Mouse (Mus musculus) neural tube, embryonic 14.5 days (tissue): ENCODE results near the gene Rab35. TPM values are rescaled to one million over a fixed set of nuclear protein-coding genes. Genes with fewer than 3 reads are reported as not detected.
A peak's percentile ranks its signal among the peaks of the same experiment; 100 is the strongest.

Experiments used
- ATAC-seq: fragments of 200-750 bp; cut with Nextera tagmentation; 2 replicates; pipeline ENCODE4 v1.8.0; 2017; ENCODE audit warnings: low read depth, mild to moderate bottlenecking, moderate TSS enrichment, moderate library complexity
- H3K27ac ChIP-seq: fragments of 300-500 bp; sonication (generic); 2 replicates; pipeline ENCODE4 v1.5.1; 2014; ENCODE audit warnings: low read depth, mild to moderate bottlenecking, control low read depth, low read length, moderate library complexity, mixed read lengths
- H3K27me3 ChIP-seq: fragments of 300-500 bp; sonication (generic); 2 replicates; pipeline ENCODE4 v1.6.1; 2014; ENCODE audit warnings: low read length; ENCODE audit not compliant: control insufficient read depth, insufficient read depth
- H3K36me3 ChIP-seq: fragments of 300-500 bp; sonication (generic); 2 replicates; pipeline ENCODE4 v1.6.1; 2014; ENCODE audit warnings: low read length, mixed read lengths; ENCODE audit not compliant: control insufficient read depth, insufficient read depth
- H3K4me1 ChIP-seq: fragments of 300-500 bp; sonication (generic); 2 replicates; pipeline ENCODE4 v1.6.1; 2014; ENCODE audit warnings: low read length; ENCODE audit not compliant: control insufficient read depth, insufficient read depth
- H3K4me2 ChIP-seq: fragments of 300-500 bp; sonication (generic); 2 replicates; pipeline ENCODE4 v1.6.1; 2014; ENCODE audit warnings: mild to moderate bottlenecking, low read depth, low read length, control low read depth
- H3K4me3 ChIP-seq: fragments of 300-500 bp; sonication (generic); 2 replicates; pipeline ENCODE4 v1.5.1; 2014; ENCODE audit warnings: low read depth, low read length, control low read depth, mixed read lengths
- H3K9ac ChIP-seq: fragments of 300-500 bp; sonication (generic); replicated peaks from 2 replicates; pipeline ENCODE4 v1.6.1; 2014; ENCODE audit warnings: low read depth, mild to moderate bottlenecking, control low read depth, low read length, mixed read lengths
- H3K9me3 ChIP-seq: fragments of 300-500 bp; sonication (generic); 2 replicates; pipeline ENCODE4 v1.6.1; 2016; ENCODE audit warnings: low read length; ENCODE audit not compliant: control insufficient read depth
- WGBS: fragments of 180-500 bp; shearing (Covaris S2); extraction: QIAGEN DNeasy Blood & Tissue Kit; methylation state at CpG from one replicate; pipeline ENCODE4 v1.1.7; 2014; 5-methylcytosine and 5-hydroxymethylcytosine counted together
- polyA plus RNA-seq: library from polyadenylated mRNA; unstranded; fragments of >200 nt; fragmentation: Nextera tagmentation; extraction: Ambion mirVana; gene quantifications from 2 replicates; pipeline ENCODE4 v1.2.1, GENCODE M21; 2014

Rab35 gene
- polyA plus RNA-seq, 1 experiment from 2014 or later, result 23.4 TPM

DNA sequence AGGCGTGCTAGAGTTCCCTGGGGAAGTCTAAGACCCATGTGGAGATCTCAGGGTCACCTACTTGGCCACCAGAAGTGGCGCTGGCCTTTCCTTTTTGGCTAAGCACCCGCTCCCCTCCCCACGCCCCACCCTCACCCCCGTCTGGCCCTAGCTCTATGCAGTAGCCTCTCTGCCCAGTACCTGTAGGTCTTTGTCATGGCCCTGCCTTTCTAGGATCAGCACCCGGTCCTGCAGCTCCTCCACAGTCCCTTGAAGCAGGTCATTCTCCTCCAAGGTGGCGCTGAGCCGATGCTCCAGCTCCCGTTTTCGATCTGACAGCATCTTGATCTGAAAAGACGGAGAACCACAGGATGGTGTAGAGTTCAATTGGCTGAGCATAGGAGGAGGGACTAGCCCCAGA is 38.3 kb downstream of the Rab35 start:
- no peaks in the 10 kb centered on the region for H3K9me3 ChIP-seq
- WGBS, result 92% methylated on average over 11 of the region's 11 CpGs
- H3K27me3 ChIP-seq, result no peaks in the 10 kb centered on the region
- no peak overlapping the region for H3K9ac ChIP-seq
- H3K4me1 ChIP-seq, result peaks cover 4% of the 10 kb centered on the region; the same call in 1 of the 2 replicates
- ATAC-seq, result no peak
- no peak overlapping the region for H3K27ac ChIP-seq
- H3K4me3 ChIP-seq, result no peak overlapping the region
- peaks cover 3% of the 10 kb centered on the region; the same call in 1 of the 2 replicates for H3K36me3 ChIP-seq
- H3K4me2 ChIP-seq, result no peak overlapping the region

DNA sequence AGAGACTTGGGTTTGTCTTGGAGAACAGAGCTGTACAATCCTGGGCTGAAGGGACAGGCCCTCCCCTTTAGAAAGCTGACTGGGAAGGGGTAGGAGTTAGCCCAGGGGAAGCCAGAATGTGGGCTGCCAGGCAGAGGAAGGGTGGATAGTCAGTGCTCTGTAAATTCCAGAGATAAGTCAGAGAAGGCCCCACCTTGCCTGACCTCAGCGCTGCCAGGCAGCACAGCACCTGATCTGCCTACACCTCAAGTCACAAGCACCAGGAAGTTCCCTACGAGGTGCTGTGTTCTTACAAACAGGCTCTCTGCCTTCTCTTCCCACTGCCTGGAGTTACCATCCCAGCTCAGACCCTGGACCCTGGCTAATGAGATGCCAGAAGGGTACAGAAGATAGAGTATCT is 38.7 kb downstream of the Rab35 start:
- no peak for ATAC-seq
- Histone ChIP-seq H3K4me3 (no peak overlapping the region), H3K4me2 (no peak overlapping the region), H3K9ac (no peak overlapping the region), H3K9me3 (no peaks in the 10 kb centered on the region), H3K27me3 (no peaks in the 10 kb centered on the region), H3K27ac (no peak overlapping the region), H3K36me3 (peaks cover 3% of the 10 kb centered on the region; the same call in 1 of the 2 replicates), H3K4me1 (peaks cover 4% of the 10 kb centered on the region; the same call in 1 of the 2 replicates)
- 72% methylated on average over 2 of the region's 2 CpGs for WGBS

DNA sequence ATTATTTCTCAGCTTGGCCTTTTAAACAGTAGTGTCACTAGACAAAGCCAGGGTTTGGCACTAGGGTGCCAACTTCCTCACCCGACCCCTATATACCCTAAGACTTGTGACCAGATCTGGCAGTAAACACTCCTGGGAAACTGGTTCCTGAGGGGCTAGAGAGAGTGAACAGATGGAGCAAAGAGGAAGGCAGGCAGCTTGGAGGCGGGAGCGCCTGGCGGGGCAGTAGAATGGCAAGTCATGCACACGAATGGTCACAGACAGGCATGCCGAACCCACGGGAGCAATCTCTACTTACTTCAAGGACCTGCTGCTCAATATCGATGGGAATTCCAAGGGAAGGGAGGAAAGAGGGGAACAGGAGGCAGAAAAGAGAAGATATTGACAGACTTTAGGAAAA is 40.1 kb downstream of the Rab35 start:
- Histone ChIP-seq H3K36me3 (peaks cover 3% of the 10 kb centered on the region; the same call in 1 of the 2 replicates), H3K4me1 (no peaks in the 10 kb centered on the region), H3K27me3 (no peaks in the 10 kb centered on the region), H3K4me2 (no peak overlapping the region), H3K9ac (no peak overlapping the region), H3K9me3 (no peaks in the 10 kb centered on the region), H3K4me3 (no peak overlapping the region), H3K27ac (no peak overlapping the region)
- ATAC-seq, result no peak
- WGBS, result 74% methylated on average over 8 of the region's 8 CpGs

DNA sequence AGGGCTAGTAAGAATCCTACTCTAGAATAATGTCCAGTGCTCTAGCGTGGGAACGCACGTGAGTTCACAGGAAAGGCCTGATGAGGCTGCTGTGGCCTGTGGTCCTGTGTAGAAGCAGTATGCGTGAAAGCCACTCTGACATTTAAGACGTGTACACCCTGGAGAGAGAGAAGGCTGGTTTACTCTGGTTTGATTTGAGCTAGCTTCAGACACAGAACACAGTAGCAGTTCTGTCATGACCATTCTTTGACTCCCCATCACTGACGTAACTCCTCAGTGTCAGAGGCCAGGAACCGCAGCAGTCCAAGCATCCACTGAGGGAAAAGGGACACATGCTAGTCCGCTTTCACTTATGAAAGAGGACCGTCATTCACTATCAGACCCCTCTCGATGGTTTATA is 53.4 kb downstream of the Rab35 start:
- 91% methylated on average over 10 of the region's 10 CpGs for WGBS
- Histone ChIP-seq H3K4me3 (no peak overlapping the region), H3K27me3 (no peaks in the 10 kb centered on the region), H3K36me3 (no peaks in the 10 kb centered on the region), H3K27ac (no peak overlapping the region), H3K9me3 (no peaks in the 10 kb centered on the region), H3K4me2 (no peak overlapping the region), H3K9ac (no peak overlapping the region), H3K4me1 (no peaks in the 10 kb centered on the region)
- ATAC-seq, result no peak

DNA sequence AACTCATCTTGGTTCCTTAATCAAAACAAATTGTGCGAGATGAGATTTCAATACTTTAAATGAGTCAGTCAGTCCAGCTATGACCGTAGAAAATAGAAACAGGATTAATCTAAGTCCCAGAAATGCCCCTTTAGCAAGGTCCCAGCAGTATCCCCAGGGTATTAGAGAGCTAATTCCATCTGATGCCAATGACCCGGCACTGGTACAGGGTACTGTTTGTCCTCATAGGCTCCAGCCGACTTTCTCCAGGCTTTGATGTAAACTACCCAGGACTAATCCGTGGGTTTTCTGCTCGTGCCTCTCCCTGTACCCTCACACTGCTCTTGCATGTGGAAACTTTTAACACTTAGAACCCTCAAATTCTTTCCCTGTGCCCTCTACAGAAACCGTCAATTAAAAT is 55.0 kb downstream of the Rab35 start:
- no peak overlapping the region for H3K9ac ChIP-seq
- H3K36me3 ChIP-seq, result no peaks in the 10 kb centered on the region
- H3K27me3 ChIP-seq, result no peaks in the 10 kb centered on the region
- ATAC-seq, result no peak
- H3K27ac ChIP-seq, result no peak overlapping the region
- H3K4me3 ChIP-seq, result no peak overlapping the region
- no peaks in the 10 kb centered on the region for H3K9me3 ChIP-seq
- no peak overlapping the region for H3K4me2 ChIP-seq
- 71% methylated on average over 7 of the region's 7 CpGs for WGBS
- H3K4me1 ChIP-seq, result no peaks in the 10 kb centered on the region

DNA sequence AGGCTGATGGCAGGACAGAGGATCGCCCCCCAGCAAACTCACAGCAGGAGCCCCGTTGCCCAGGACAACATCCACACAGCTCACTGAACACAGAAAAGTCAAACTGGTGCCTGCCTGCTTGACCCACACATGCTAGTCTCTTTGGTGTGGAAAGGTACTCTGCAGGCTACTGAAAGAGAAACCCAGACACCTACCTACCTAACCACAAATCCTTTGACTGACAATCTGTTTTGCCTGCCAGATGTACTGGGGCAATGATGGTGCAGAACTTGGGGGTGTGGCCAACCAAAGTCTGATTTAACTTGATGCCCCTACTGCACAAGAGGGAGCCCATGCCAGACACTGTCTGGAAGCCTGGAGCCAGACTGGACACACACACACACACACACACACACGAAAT is 61.6 kb downstream of the Rab35 start:
- H3K36me3 ChIP-seq, result no peaks in the 10 kb centered on the region
- H3K27me3 ChIP-seq, result no peaks in the 10 kb centered on the region
- H3K4me1 ChIP-seq, result 0 out of 2 replicates have a peak, but pooled peaks cover 3% of the 10 kb centered on the region
- H3K4me2 ChIP-seq, result no peak overlapping the region
- no peak overlapping the region for H3K9ac ChIP-seq
- 59% methylated on average over 3 of the region's 3 CpGs for WGBS
- no peak overlapping the region for H3K4me3 ChIP-seq
- no peaks in the 10 kb centered on the region for H3K9me3 ChIP-seq
- no peak for ATAC-seq
- no peak overlapping the region for H3K27ac ChIP-seq

DNA sequence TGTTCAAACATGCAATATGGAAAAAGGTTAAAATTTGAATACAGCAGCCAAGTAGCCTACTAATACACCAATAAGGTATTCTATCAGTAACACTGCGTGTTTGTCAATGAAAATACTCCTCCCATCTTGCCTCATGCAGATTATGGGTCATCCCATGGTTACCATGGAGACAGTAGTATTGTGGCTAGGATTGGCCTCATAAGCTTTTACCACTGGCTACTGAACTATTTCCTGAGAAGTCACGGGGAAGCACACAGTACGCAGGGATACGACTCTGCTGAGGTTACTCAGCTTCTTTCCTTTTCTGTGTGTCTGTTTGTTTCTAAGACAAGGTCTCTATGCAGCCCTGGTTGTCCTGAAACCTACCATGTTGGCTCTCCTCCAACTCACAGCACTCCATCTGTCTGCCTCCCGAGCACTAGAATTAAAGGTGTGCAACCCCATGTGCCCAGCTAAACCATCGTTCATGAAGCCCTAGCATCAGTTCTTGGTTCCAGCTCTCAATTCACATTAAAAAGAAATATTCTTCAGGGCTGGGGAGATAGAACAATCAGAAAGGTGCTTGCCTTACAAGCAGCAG is 63.6 kb downstream of the Rab35 start:
- Histone ChIP-seq H3K9ac (no peak overlapping the region), H3K4me2 (no peak overlapping the region), H3K4me3 (no peak overlapping the region), H3K27ac (peak overlapping the region; percentile 34; the same call in 1 of the 2 replicates), H3K4me1 (0 out of 2 replicates have a peak, but pooled peaks cover 3% of the 10 kb centered on the region), H3K27me3 (no peaks in the 10 kb centered on the region), H3K36me3 (no peaks in the 10 kb centered on the region), H3K9me3 (no peaks in the 10 kb centered on the region)
- no peak for ATAC-seq
- 41% methylated on average over 6 of the region's 6 CpGs for WGBS

DNA sequence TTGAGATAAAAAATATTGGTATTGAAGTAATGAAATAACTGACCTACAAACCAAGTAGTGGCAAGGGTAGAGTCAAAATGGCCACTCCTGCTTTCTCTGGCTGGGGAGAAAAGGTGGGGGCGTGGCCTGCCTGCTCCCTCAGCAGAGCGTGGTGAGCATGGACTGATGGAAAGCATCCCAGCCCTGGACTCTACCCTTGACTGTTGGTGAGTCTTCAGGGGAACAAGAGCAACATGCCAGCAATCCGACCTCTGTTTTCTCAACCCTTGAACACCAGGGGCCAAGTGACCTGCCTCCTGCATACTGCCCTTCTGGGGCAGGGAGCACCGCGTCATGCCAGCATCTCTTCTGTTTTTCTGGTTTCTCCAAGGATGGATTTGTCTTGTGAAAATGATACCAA is 65.1 kb downstream of the Rab35 start:
- ATAC-seq, result no peak
- 81% methylated on average over 5 of the region's 5 CpGs for WGBS

More for the DNA sequence above, 65.1 kb downstream of the Rab35 start:
- H3K4me1 ChIP-seq, result 0 out of 2 replicates have a peak, but pooled peaks cover 3% of the 10 kb centered on the region
- no peaks in the 10 kb centered on the region for H3K9me3 ChIP-seq
- H3K9ac ChIP-seq, result no peak overlapping the region
- no peak overlapping the region for H3K27ac ChIP-seq
- H3K4me3 ChIP-seq, result no peak overlapping the region
- H3K36me3 ChIP-seq, result no peaks in the 10 kb centered on the region
- no peak overlapping the region for H3K4me2 ChIP-seq
- H3K27me3 ChIP-seq, result no peaks in the 10 kb centered on the region
